ENCODE assay signal across 9 mouse cellular contexts in genomic region chr7:29559290-29559689, GRCm38 (mm10). TPM values are rescaled to one million over a fixed set of nuclear protein-coding genes. Genes with fewer than 3 reads are reported as not detected.
DNase-seq lines count a peak whose midpoint lies in the region; ATAC-seq and TF ChIP-seq lines count a peak whose summit lies in the region.
"Had no signal": no experiment of that assay in that cellular context is flagged by ENCODE, and none has a peak within 500 bp of the region (broad histone marks: within the 10 kb centered on the region; RNA-seq: fewer than 3 reads in every experiment).

No protein-coding gene starts in this region.

- H3K4me3 ChIP-seq in hindbrain, postnatal 0 days (ENCODE audit: low read length) = no peak overlapping the region
- H3K4me3 ChIP-seq in hindbrain, embryonic 13.5 days = no peak overlapping the region
- no peak overlapping the region for H3K4me3 ChIP-seq in ES-E14 (ENCODE audit: insufficient read depth in 1 of 2, low read depth in 1 of 2, low read length in 2 of 2, poor library complexity in 1 of 2, severe bottlenecking in 1 of 2)
- no peak overlapping the region for H3K4me3 ChIP-seq in liver, embryonic 14.5 days (ENCODE audit: insufficient read depth in 1 of 2, low read depth in 2 of 2, low read length in 2 of 2)
- H3K4me3 ChIP-seq: stomach, embryonic 15.5 days had no signal

- no peak for ATAC-seq in hindbrain, postnatal 0 days
- ATAC-seq in hindbrain, embryonic 13.5 days (ENCODE audit: low FRiP score) = no peak
- ATAC-seq in liver, embryonic 14.5 days (ENCODE audit: insufficient read depth) = no peak

- no peak overlapping the region for H3K27ac ChIP-seq in hindbrain, postnatal 0 days
- no peak overlapping the region for H3K27ac ChIP-seq in hindbrain, embryonic 13.5 days
- H3K27ac ChIP-seq in ES-E14 (ENCODE audit: insufficient read depth, low read depth, low read length, poor library complexity, severe bottlenecking) = no peak overlapping the region
- no peak overlapping the region for H3K27ac ChIP-seq in liver, embryonic 14.5 days
- H3K27ac ChIP-seq: stomach, embryonic 15.5 days had no signal

- no peaks in the 10 kb centered on the region for H3K27me3 ChIP-seq in hindbrain, postnatal 0 days (ENCODE audit: insufficient read depth, low read length)
- H3K27me3 ChIP-seq in hindbrain, embryonic 13.5 days = no peaks in the 10 kb centered on the region
- no peaks in the 10 kb centered on the region for H3K27me3 ChIP-seq in liver, embryonic 14.5 days (ENCODE audit: control insufficient read depth, insufficient read depth, low read length)
- H3K27me3 ChIP-seq: stomach, embryonic 15.5 days had no signal

- H3K9ac ChIP-seq in hindbrain, postnatal 0 days (replicated peaks; ENCODE audit: low read length) = no peak overlapping the region
- H3K9ac ChIP-seq in hindbrain, embryonic 13.5 days = no peak overlapping the region
- H3K9ac ChIP-seq in ES-E14 (ENCODE audit: insufficient read depth, low read depth, low read length, poor library complexity, severe bottlenecking) = no peak overlapping the region
- no peak overlapping the region for H3K9ac ChIP-seq in liver, embryonic 14.5 days (replicated peaks)
- H3K9ac ChIP-seq: stomach, embryonic 15.5 days had no signal

- H3K36me3 ChIP-seq in hindbrain, postnatal 0 days (ENCODE audit: insufficient read depth, low read length) = no peaks in the 10 kb centered on the region
- no peaks in the 10 kb centered on the region for H3K36me3 ChIP-seq in hindbrain, embryonic 13.5 days
- H3K36me3 ChIP-seq in ES-E14 (ENCODE audit: control insufficient read depth, insufficient read depth, low read length, poor library complexity, severe bottlenecking) = no peaks in the 10 kb centered on the region
- H3K36me3 ChIP-seq in liver, embryonic 14.5 days (replicated peaks; ENCODE audit: control insufficient read depth, insufficient read depth, low read depth) = no peaks in the 10 kb centered on the region
- H3K36me3 ChIP-seq: stomach, embryonic 15.5 days had no signal

- no peaks in the 10 kb centered on the region for H3K9me3 ChIP-seq in hindbrain, postnatal 0 days (ENCODE audit: low read length)
- no peaks in the 10 kb centered on the region for H3K9me3 ChIP-seq in hindbrain, embryonic 13.5 days
- no peaks in the 10 kb centered on the region for H3K9me3 ChIP-seq in ES-E14 (ENCODE audit: control insufficient read depth, insufficient read depth, low read depth, low read length)
- H3K9me3 ChIP-seq in liver, embryonic 14.5 days (ENCODE audit: control insufficient read depth, low read length) = no peaks in the 10 kb centered on the region
- H3K9me3 ChIP-seq: stomach, embryonic 15.5 days had no signal

- WGBS in hindbrain, postnatal 0 days = 77% methylated on average over 4 of the region's 4 CpGs
- 81% methylated on average over 4 of the region's 4 CpGs for WGBS in hindbrain, embryonic 13.5 days
- WGBS in liver, embryonic 14.5 days (ENCODE audit: insufficient replicate concordance) = 54% methylated on average over 4 of the region's 4 CpGs

- no peak overlapping the region for H3K4me2 ChIP-seq in hindbrain, postnatal 0 days (ENCODE audit: low read depth, low read length)
- H3K4me2 ChIP-seq in hindbrain, embryonic 13.5 days = no peak overlapping the region
- H3K4me2 ChIP-seq in liver, embryonic 14.5 days (ENCODE audit: low read depth) = no peak overlapping the region
- H3K4me2 ChIP-seq: stomach, embryonic 15.5 days had no signal

- no peak for TF ChIP-seq EP300 in liver, embryonic 14.5 days (IDR thresholded peaks at IDR 0.05; ENCODE audit: low read depth)

- peak; percentile 46 for TF ChIP-seq CTCF in hindbrain, postnatal 0 days (IDR thresholded peaks at IDR 0.05; ENCODE audit: low read depth)
- TF ChIP-seq CTCF in liver, embryonic 14.5 days (IDR thresholded peaks at IDR 0.05; ENCODE audit: low read depth) = peak; percentile 68

- no peak for DNase-seq in hindbrain, postnatal 0 days (ENCODE audit: low spot score)
- peak; percentile 18 for DNase-seq in 416B (ENCODE audit: low read depth)
- peak; percentile 40 for DNase-seq in ES-E14 (ENCODE audit: low read depth, low spot score)
- DNase-seq in liver, embryonic 14.5 days (ENCODE audit: low read depth in 3 of 3, low spot score in 3 of 3) = no peak
- DNase-seq in frontal cortex, postnatal 36 days (ENCODE audit: low spot score in 2 of 2) = no peak
- DNase-seq in urinary bladder, postnatal 25 days (ENCODE audit: low spot score) = no peak
- DNase-seq in layer of hippocampus, adult 8-10 months (ENCODE audit: low spot score in 2 of 2) = no peak

- H3K4me1 ChIP-seq in hindbrain, postnatal 0 days (ENCODE audit: insufficient read depth, low read length) = no peaks in the 10 kb centered on the region
- no peaks in the 10 kb centered on the region for H3K4me1 ChIP-seq in hindbrain, embryonic 13.5 days (replicated peaks)
- H3K4me1 ChIP-seq in ES-E14 (ENCODE audit: control insufficient read depth in 2 of 2, insufficient read depth in 2 of 2, low read length in 2 of 2, poor library complexity in 1 of 2) = peaks cover 0 to 4% of the 10 kb centered on the region in 2 experiments; a peak in 1 of 4 replicates
- H3K4me1 ChIP-seq in liver, embryonic 14.5 days (replicated peaks; ENCODE audit: control insufficient read depth in 2 of 2, insufficient read depth in 2 of 2, low read length in 1 of 2) = no peaks in the 10 kb centered on the region
- H3K4me1 ChIP-seq: stomach, embryonic 15.5 days had no signal

- in situ Hi-C loops in ES-E14 (cut with MboI; ENCODE audit: low sequenced_read_pairs in 2 of 2, unreplicated experiment in 2 of 2) = no loop called here

TF ChIP-seq in ES-E14, 5 proteins besides CTCF, POLR2A, EP300 and RAD21:
- TF ChIP-seq CHD2 (IDR thresholded peaks at IDR 0.05; ENCODE audit: low read depth, low read length) (no peak), ZC3H11A (IDR thresholded peaks at IDR 0.05; ENCODE audit: borderline replicate concordance, low read depth, low read length) (peak; percentile 41; the same call in 1 of the 2 replicates), MAFK (IDR thresholded peaks at IDR 0.05; ENCODE audit: insufficient read depth, low read depth, low read length) (no peak)

RNA-seq across cellular contexts. Expression of gene Sipa1l3, which starts 40.8 kb away (rescaled TPM):
- 108 and 110 TPM in 2 replicates for total RNA-seq in hindbrain, postnatal 0 days (2014; rRNA removed)
- 15.2 and 19.7 TPM in 2 replicates for polyA plus RNA-seq in hindbrain, postnatal 0 days (2015; fragmentation: Nextera tagmentation; extraction: Ambion mirVana)
- 12.6 and 13.7 TPM in 2 replicates for polyA plus RNA-seq in hindbrain, embryonic 13.5 days (2015; fragmentation: Nextera tagmentation; extraction: Ambion mirVana)
- total RNA-seq in ES-E14 (2012; rRNA removed) = 27.5 and 33.2 TPM in 2 replicates
- 4.9 and 5.0 TPM in 2 replicates for polyA plus RNA-seq in liver, embryonic 14.5 days (2012; rRNA removed)
- 1.8 and 2.2 TPM in 2 replicates for polyA plus RNA-seq in liver, embryonic 14.5 days (2014; fragmentation: Nextera tagmentation; extraction: Ambion mirVana)
- total RNA-seq in layer of hippocampus, adult 8-10 months (2022) = 100 to 1,000 TPM; 158 to 231 (median 197) TPM

Comparison
In these comparisons a context has a peak if more than half of its experiments do, and no peak if none do; other contexts are left out.
1. DNase-seq: peak in 416B (single experiment) and ES-E14 (single experiment); none in hindbrain, postnatal 0 days (single experiment), liver, embryonic 14.5 days (0 of 3), frontal cortex, postnatal 36 days (0 of 2), urinary bladder, postnatal 25 days (single experiment) and layer of hippocampus, adult 8-10 months (0 of 2).